Mouse (Mus musculus): ENCODE data around the gene Eprs. TPM values are rescaled to one million over a fixed set of nuclear protein-coding genes. Genes with fewer than 3 reads are reported as not detected.
A peak's percentile ranks its signal among the peaks of the same experiment; 100 is the strongest.
"Not testable (repeated sequence)": the region's sequence is repeated elsewhere in the genome, so short reads cannot be mapped to it uniquely, and the experiment has no call there.

The Eprs gene
- polyA plus RNA-seq (2014; fragmentation: Nextera tagmentation; extraction: Ambion mirVana): 131 and 158 TPM in 2 replicates

GRCm38 (mm10) chr1:185362677-185363520, at the start of gene Eprs:
TSS of gene Eprs (plus strand) at chr1:185363044.
- Histone ChIP-seq H3K4me2 (ENCODE audit: low read depth, low read length) (peak within 1 kb of the TSS; percentile 70), H3K4me1 (ENCODE audit: control insufficient read depth, insufficient read depth, low read length) (peaks cover 21% of the 10 kb centered on the region), H3K9me3 (ENCODE audit: control insufficient read depth, low read length) (no peaks in the 10 kb centered on the region), H3K36me3 (ENCODE audit: control insufficient read depth, insufficient read depth, low read length) (peaks cover 5% of the 10 kb centered on the region; the same call in 1 of the 2 replicates), H3K27ac (ENCODE audit: low read depth, low read length) (peak within 1 kb of the TSS; percentile 89), H3K27me3 (ENCODE audit: control insufficient read depth, insufficient read depth, low read length) (no peaks in the 10 kb centered on the region), H3K4me3 (ENCODE audit: low read depth, low read length) (peak within 1 kb of the TSS; percentile 98), H3K9ac (replicated peaks; ENCODE audit: low read depth, low read length) (peak within 1 kb of the TSS; percentile 82)
- under 1% methylated on average over 92 of the region's 92 CpGs for WGBS
- ATAC-seq (ENCODE audit: low read depth): peak; percentile 98

- no peak overlapping the region for H3K27ac ChIP-seq (ENCODE audit: low read depth, low read length)
- H3K4me1 ChIP-seq (ENCODE audit: control insufficient read depth, insufficient read depth, low read length): no peaks in the 10 kb centered on the region
- 96% methylated on average over 4 of the region's 4 CpGs for WGBS
- peaks cover 40% of the 10 kb centered on the region for H3K36me3 ChIP-seq (ENCODE audit: control insufficient read depth, insufficient read depth, low read length)
- H3K4me3 ChIP-seq (ENCODE audit: low read depth, low read length): no peak overlapping the region
- no peak overlapping the region for H3K9ac ChIP-seq (replicated peaks; ENCODE audit: low read depth, low read length)
- ATAC-seq (ENCODE audit: low read depth): no peak
- H3K27me3 ChIP-seq (ENCODE audit: control insufficient read depth, insufficient read depth, low read length): no peaks in the 10 kb centered on the region
- H3K9me3 ChIP-seq (ENCODE audit: control insufficient read depth, low read length): no peaks in the 10 kb centered on the region
- no peak overlapping the region for H3K4me2 ChIP-seq (ENCODE audit: low read depth, low read length)
Measured at GRCm38 (mm10) chr1:185314546-185314945, 48.3 kb upstream of the Eprs start.

DNA sequence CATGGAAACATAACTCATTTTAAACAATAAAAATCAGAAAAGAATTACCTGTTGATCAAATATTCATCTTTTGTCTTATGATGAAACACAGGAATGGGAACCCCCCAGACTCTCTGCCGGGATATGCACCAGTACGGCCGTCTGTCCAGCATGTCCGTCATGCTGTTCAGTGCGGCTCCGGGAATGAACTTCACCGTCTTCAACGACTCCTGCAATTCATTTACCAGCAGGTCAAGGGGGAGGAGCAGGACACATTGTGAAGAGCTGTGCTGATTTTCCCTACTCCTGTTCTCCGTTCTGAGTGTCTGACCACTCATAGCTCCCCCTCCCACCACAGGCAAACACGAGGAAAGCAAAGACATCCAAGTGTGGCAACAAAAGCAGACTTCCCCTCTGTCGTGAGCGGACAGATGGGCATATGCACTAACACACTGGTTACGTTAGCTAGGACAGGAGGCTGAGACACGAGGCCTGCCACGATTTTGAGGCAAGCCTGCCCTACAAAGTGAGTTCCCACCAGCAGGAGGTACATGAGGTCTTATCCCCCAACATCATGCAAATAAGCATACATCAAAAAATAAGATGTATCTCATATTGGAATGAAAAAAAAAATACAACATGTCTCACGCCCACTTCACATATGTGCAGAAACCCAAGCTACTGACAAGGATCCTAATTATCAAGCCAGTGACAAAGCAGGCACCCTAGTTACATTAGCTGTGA, 46.8 kb upstream of the Eprs start:
- ATAC-seq (ENCODE audit: low read depth): no peak
- Histone ChIP-seq H3K36me3 (ENCODE audit: control insufficient read depth, insufficient read depth, low read length) (peaks cover 47% of the 10 kb centered on the region), H3K27ac (ENCODE audit: low read depth, low read length) (no peak overlapping the region), H3K4me3 (ENCODE audit: low read depth, low read length) (no peak overlapping the region), H3K4me1 (ENCODE audit: control insufficient read depth, insufficient read depth, low read length) (no peaks in the 10 kb centered on the region), H3K4me2 (ENCODE audit: low read depth, low read length) (no peak overlapping the region), H3K27me3 (ENCODE audit: control insufficient read depth, insufficient read depth, low read length) (no peaks in the 10 kb centered on the region), H3K9me3 (ENCODE audit: control insufficient read depth, low read length) (no peaks in the 10 kb centered on the region), H3K9ac (replicated peaks; ENCODE audit: low read depth, low read length) (no peak overlapping the region)
- 87% methylated on average over 16 of the region's 16 CpGs for WGBS

- H3K27ac ChIP-seq (ENCODE audit: low read depth, low read length); H3K9me3 ChIP-seq (ENCODE audit: control insufficient read depth, low read length); H3K27me3 ChIP-seq (ENCODE audit: control insufficient read depth, insufficient read depth, low read length); ATAC-seq (ENCODE audit: low read depth); H3K9ac ChIP-seq (replicated peaks; ENCODE audit: low read depth, low read length): not testable (repeated sequence)
- Histone ChIP-seq H3K4me1 (ENCODE audit: control insufficient read depth, insufficient read depth, low read length) (peaks cover 11% of the 10 kb centered on the region), H3K4me3 (ENCODE audit: low read depth, low read length) (peak overlapping the region; percentile 81; the same call in 1 of the 2 replicates), H3K4me2 (ENCODE audit: low read depth, low read length) (peak overlapping the region; percentile 75; the same call in 1 of the 2 replicates), H3K36me3 (ENCODE audit: control insufficient read depth, insufficient read depth, low read length) (peaks cover 21% of the 10 kb centered on the region)
- 59% methylated on average over 3 of the region's 3 CpGs for WGBS
Measured at GRCm38 (mm10) chr1:185327754-185328345, 35.0 kb upstream of the Eprs start.

- no peaks in the 10 kb centered on the region for H3K27me3 ChIP-seq (ENCODE audit: control insufficient read depth, insufficient read depth, low read length)
- H3K9me3 ChIP-seq (ENCODE audit: control insufficient read depth, low read length): no peaks in the 10 kb centered on the region
- H3K36me3 ChIP-seq (ENCODE audit: control insufficient read depth, insufficient read depth, low read length): peaks cover 13% of the 10 kb centered on the region
- WGBS: under 1% methylated on average over 62 of the region's 76 CpGs
- peaks cover 15% of the 10 kb centered on the region for H3K4me1 ChIP-seq (ENCODE audit: control insufficient read depth, insufficient read depth, low read length)
- peak within 1 kb of the TSS; percentile 90 for H3K27ac ChIP-seq (ENCODE audit: low read depth, low read length)
- H3K4me3 ChIP-seq (ENCODE audit: low read depth, low read length): peak within 1 kb of the TSS; percentile 81
- ATAC-seq (ENCODE audit: low read depth): peak; percentile 91
- H3K9ac ChIP-seq (replicated peaks; ENCODE audit: low read depth, low read length): peak within 1 kb of the TSS; percentile 78
- H3K4me2 ChIP-seq (ENCODE audit: low read depth, low read length): peak within 1 kb of the TSS; percentile 75
Measured at GRCm38 (mm10) chr1:185328721-185329610, 33.9 kb upstream of the Eprs start, which contains the start of gene Iars2. TSS of gene Iars2 (minus strand) at chr1:185329396.

GRCm38 (mm10) chr1:185329851-185330250, 33.0 kb upstream of the Eprs start:
- WGBS: 94% methylated on average over 8 of the region's 8 CpGs
- peaks cover 13% of the 10 kb centered on the region for H3K36me3 ChIP-seq (ENCODE audit: control insufficient read depth, insufficient read depth, low read length)
- no peaks in the 10 kb centered on the region for H3K27me3 ChIP-seq (ENCODE audit: control insufficient read depth, insufficient read depth, low read length)
- peak overlapping the region; percentile 75; the same call in 1 of the 2 replicates for H3K4me2 ChIP-seq (ENCODE audit: low read depth, low read length)
- H3K27ac ChIP-seq (ENCODE audit: low read depth, low read length): no peak overlapping the region
- H3K9me3 ChIP-seq (ENCODE audit: control insufficient read depth, low read length): no peaks in the 10 kb centered on the region
- H3K9ac ChIP-seq (replicated peaks; ENCODE audit: low read depth, low read length): no peak overlapping the region
- ATAC-seq (ENCODE audit: low read depth): no peak
- H3K4me3 ChIP-seq (ENCODE audit: low read depth, low read length): peak overlapping the region; percentile 81
- H3K4me1 ChIP-seq (ENCODE audit: control insufficient read depth, insufficient read depth, low read length): peaks cover 15% of the 10 kb centered on the region

- 58% methylated on average over 5 of the region's 5 CpGs for WGBS
- Histone ChIP-seq H3K27ac (ENCODE audit: low read depth, low read length) (peak overlapping the region; percentile 88), H3K9ac (replicated peaks; ENCODE audit: low read depth, low read length) (no peak overlapping the region)
Measured at GRCm38 (mm10) chr1:185331364-185331763, 31.5 kb upstream of the Eprs start.

DNA sequence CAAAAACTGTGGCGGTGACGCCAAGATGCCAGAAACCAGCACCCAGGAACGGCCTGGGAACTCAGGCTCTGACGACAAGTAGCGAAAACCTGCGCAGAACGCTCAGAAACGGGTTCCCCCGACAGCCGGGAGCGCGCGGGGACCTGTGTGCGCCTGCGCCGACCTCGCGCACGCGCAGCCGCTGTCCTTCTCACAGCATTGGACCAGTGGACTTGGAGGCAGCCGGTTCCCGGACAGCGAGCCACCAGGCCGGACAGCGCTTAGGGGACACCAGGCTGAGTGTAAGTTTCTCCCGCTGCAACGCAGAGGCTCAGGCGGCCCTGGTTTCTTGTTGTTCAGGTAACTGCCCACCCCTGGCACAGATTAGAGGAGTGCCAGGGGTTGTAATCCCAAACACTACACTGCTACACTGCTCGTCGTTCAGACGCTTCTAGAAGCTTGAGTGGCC, 30.8 kb upstream of the Eprs start, which contains the start of gene Bpnt1:
Bpnt1 (plus strand) TSS at position 167 of the 448 bp plus-strand sequence.
- H3K4me2 ChIP-seq (ENCODE audit: low read depth, low read length): peak within 1 kb of the TSS; percentile 81
- H3K27ac ChIP-seq (ENCODE audit: low read depth, low read length): peak within 1 kb of the TSS; percentile 88
- ATAC-seq (ENCODE audit: low read depth): peak; percentile 85
- under 1% methylated on average over 32 of the region's 32 CpGs for WGBS
- no peaks in the 10 kb centered on the region for H3K27me3 ChIP-seq (ENCODE audit: control insufficient read depth, insufficient read depth, low read length)
- peak within 1 kb of the TSS; percentile 76 for H3K9ac ChIP-seq (replicated peaks; ENCODE audit: low read depth, low read length)
- no peaks in the 10 kb centered on the region for H3K9me3 ChIP-seq (ENCODE audit: control insufficient read depth, low read length)
- 0 out of 2 replicates have a peak, but pooled peaks cover 2% of the 10 kb centered on the region for H3K36me3 ChIP-seq (ENCODE audit: control insufficient read depth, insufficient read depth, low read length)
- peak within 1 kb of the TSS; percentile 75 for H3K4me3 ChIP-seq (ENCODE audit: low read depth, low read length)
- peaks cover 15% of the 10 kb centered on the region for H3K4me1 ChIP-seq (ENCODE audit: control insufficient read depth, insufficient read depth, low read length)

More at GRCm38 (mm10) chr1:185331364-185331763, 31.5 kb upstream of the Eprs start:
- Histone ChIP-seq H3K4me3 (ENCODE audit: low read depth, low read length) (peak overlapping the region; percentile 75; the same call in 1 of the 2 replicates), H3K9me3 (ENCODE audit: control insufficient read depth, low read length) (no peaks in the 10 kb centered on the region), H3K4me1 (ENCODE audit: control insufficient read depth, insufficient read depth, low read length) (peaks cover 15% of the 10 kb centered on the region), H3K36me3 (ENCODE audit: control insufficient read depth, insufficient read depth, low read length) (0 out of 2 replicates have a peak, but pooled peaks cover 8% of the 10 kb centered on the region), H3K27me3 (ENCODE audit: control insufficient read depth, insufficient read depth, low read length) (no peaks in the 10 kb centered on the region), H3K4me2 (ENCODE audit: low read depth, low read length) (peak overlapping the region; percentile 81)
- no peak for ATAC-seq (ENCODE audit: low read depth)

Measured in neural tube, embryonic 14.5 days (tissue).